Mouse (Mus musculus): ENCODE measurements around the gene Tsc2.
"Not testable (repeated sequence)": the region's sequence is repeated elsewhere in the genome, so short reads cannot be mapped to it uniquely, and the experiment has no call there.

- not testable (repeated sequence) for TF ChIP-seq CTCF (IDR thresholded peaks at IDR 0.05; ENCODE audit: insufficient read depth, low read length); POLR2A (IDR thresholded peaks at IDR 0.05; ENCODE audit: borderline replicate concordance, extremely low read depth, low read depth, low read length)
Observed at GRCm38 (mm10) chr17:24669214-24669544, 36.7 kb upstream of the Tsc2 start.

Data from lung, adult 2 months (tissue).